Mouse (Mus musculus): ENCODE data around the gene Hmox1. TPM values are rescaled to one million over a fixed set of nuclear protein-coding genes. Genes with fewer than 3 reads are reported as not detected.
A peak's percentile ranks its signal among the peaks of the same experiment; 100 is the strongest.

Gene Hmox1
- polyA plus RNA-seq, 1 experiment from 2014 or later = 160 TPM

DNA sequence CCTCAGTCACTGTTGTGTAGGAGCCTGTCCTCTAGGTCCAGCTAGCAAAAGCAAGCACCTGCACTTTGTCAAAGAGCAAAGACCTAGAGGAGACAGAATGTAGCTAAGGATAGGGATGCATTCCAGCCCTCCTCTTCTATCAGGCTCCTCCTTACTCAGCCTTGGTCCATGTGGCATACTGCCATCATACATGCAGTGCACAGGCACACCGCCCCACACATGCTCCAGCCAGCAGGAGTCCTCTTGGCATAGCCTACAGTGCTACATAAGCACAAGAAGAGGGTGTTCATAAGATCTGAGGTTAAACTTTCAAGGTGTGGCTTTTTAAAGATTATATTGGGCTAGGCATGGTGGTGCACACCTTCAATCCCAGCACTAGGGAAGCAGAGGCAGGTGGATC is 18.5 kb upstream of the Hmox1 start:
- Histone ChIP-seq H3K4me1 (ENCODE audit: insufficient read depth) (no peaks in the 10 kb centered on the region; the same call in 1 of the 2 replicates), H3K4me2 (ENCODE audit: low read depth, low read length) (no peak overlapping the region), H3K36me3 (replicated peaks; ENCODE audit: insufficient read depth, low read length) (no peaks in the 10 kb centered on the region), H3K9me3 (ENCODE audit: low read length) (no peaks in the 10 kb centered on the region), H3K9ac (replicated peaks) (no peak overlapping the region), H3K4me3 (ENCODE audit: low read depth, low read length) (no peak overlapping the region), H3K27me3 (ENCODE audit: insufficient read depth, low read length) (no peaks in the 10 kb centered on the region), H3K27ac (ENCODE audit: low read depth) (no peak overlapping the region)
- ATAC-seq (no peak), DNase-seq (no peak)
- no peak for TF ChIP-seq EP300 (IDR thresholded peaks at IDR 0.05; ENCODE audit: low read depth)
- TF ChIP-seq CTCF (IDR thresholded peaks at IDR 0.05; ENCODE audit: low read depth) = no peak
- 86% methylated on average over 1 of the region's 1 CpGs for WGBS (ENCODE audit: insufficient replicate concordance)

DNA sequence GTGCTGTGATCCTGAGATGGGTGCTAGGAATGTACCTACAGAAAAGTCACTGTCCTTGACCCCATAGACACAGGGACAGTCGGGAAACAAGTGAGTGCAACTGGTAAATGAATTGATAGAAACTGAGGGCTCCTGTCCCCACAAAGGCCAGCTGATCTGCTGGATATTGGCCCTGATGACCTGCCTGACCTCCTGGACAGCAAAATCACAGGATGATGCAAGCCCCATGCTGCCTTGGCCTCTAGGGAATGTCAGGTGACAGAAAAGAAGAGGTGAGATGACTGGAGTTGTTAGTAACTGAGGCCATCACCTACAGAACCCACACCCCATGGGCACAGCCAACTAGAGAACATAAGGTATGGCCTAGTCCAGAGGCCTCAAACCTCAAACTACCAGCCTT is 15.2 kb upstream of the Hmox1 start:
- Histone ChIP-seq H3K27ac (ENCODE audit: low read depth) (no peak overlapping the region), H3K36me3 (replicated peaks; ENCODE audit: insufficient read depth, low read length) (no peaks in the 10 kb centered on the region), H3K9ac (replicated peaks) (no peak overlapping the region), H3K4me3 (ENCODE audit: low read depth, low read length) (no peak overlapping the region), H3K9me3 (ENCODE audit: low read length) (no peaks in the 10 kb centered on the region), H3K4me1 (ENCODE audit: insufficient read depth) (peaks cover 12% of the 10 kb centered on the region), H3K4me2 (ENCODE audit: low read depth, low read length) (no peak overlapping the region), H3K27me3 (ENCODE audit: insufficient read depth, low read length) (no peaks in the 10 kb centered on the region)
- no peak for DNase-seq
- peak; percentile 65 for ATAC-seq
- WGBS (ENCODE audit: insufficient replicate concordance) = 59% methylated on average over 1 of the region's 1 CpGs
- no peak for TF ChIP-seq CTCF (IDR thresholded peaks at IDR 0.05; ENCODE audit: low read depth)
- no peak for TF ChIP-seq EP300 (IDR thresholded peaks at IDR 0.05; ENCODE audit: low read depth)

DNA sequence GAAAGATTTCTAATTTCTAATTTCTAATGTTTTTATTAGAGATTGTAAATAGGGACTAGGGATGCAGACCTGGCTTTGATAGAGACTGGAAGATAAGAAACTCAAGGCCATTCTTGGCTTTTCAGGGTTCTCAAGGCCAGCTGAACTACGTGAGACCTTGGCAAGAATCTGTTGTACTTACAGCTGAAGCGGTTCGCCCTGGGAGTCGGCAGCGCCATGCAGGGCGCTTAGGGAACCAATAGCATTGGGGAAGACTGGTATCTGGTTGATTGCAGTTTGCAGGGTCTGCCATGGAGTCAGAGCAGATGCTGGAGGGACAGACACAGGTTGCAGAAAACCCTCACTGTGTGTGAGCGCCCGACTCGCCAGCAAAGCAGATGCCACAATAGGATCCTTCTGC is 14.6 kb upstream of the Hmox1 start:
- no peak for ATAC-seq
- DNase-seq = no peak

DNA sequence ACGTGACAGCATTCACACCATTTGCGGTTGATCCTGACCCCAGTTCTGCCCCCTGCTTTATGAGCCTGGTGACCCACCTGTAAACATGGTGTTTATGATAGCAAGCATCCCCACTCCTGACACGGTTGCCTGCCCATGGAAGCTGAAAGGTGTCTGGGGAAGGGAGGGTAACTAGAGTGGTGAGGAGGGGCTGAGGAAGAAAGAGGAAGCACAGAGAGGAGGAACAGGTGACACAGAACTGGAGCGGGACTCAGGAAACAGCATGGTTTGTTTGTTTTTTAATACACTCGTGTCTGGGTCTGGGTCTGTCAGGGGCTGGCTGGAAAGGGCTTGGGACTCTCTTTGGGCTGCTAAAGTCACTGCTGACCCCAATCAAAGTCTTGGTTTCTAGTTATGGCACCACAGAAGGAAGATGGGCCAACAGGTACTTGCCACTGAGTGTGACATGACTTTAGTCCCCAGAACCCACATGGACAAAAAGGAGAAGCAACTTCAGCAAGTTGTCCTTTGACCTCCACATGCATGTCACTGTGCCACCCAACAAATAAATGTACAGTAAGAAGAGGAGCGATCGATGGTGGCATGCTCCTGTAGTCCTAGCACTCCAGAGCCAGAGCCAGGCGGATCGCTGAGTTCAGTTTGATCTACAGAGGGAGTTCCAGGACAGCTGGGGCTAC is 11.9 kb upstream of the Hmox1 start:
- WGBS (ENCODE audit: insufficient replicate concordance) = 57% methylated on average over 9 of the region's 9 CpGs
- Histone ChIP-seq H3K9me3 (ENCODE audit: low read length) (no peaks in the 10 kb centered on the region), H3K27me3 (ENCODE audit: insufficient read depth, low read length) (no peaks in the 10 kb centered on the region), H3K4me2 (ENCODE audit: low read depth, low read length) (no peak overlapping the region), H3K4me1 (ENCODE audit: insufficient read depth) (peaks cover 37% of the 10 kb centered on the region), H3K9ac (replicated peaks) (no peak overlapping the region), H3K27ac (ENCODE audit: low read depth) (peak overlapping the region; percentile 1), H3K4me3 (ENCODE audit: low read depth, low read length) (no peak overlapping the region), H3K36me3 (replicated peaks; ENCODE audit: insufficient read depth, low read length) (no peaks in the 10 kb centered on the region)
- no peak for DNase-seq
- TF ChIP-seq EP300 (IDR thresholded peaks at IDR 0.05; ENCODE audit: low read depth) (no peak), CTCF (IDR thresholded peaks at IDR 0.05; ENCODE audit: low read depth) (no peak)
- no peak for ATAC-seq

More for the DNA sequence above, 14.6 kb upstream of the Hmox1 start:
- Histone ChIP-seq H3K27ac (ENCODE audit: low read depth) (no peak overlapping the region), H3K36me3 (replicated peaks; ENCODE audit: insufficient read depth, low read length) (no peaks in the 10 kb centered on the region), H3K9ac (replicated peaks) (no peak overlapping the region), H3K4me1 (ENCODE audit: insufficient read depth) (peaks cover 16% of the 10 kb centered on the region), H3K4me3 (ENCODE audit: low read depth, low read length) (no peak overlapping the region), H3K4me2 (ENCODE audit: low read depth, low read length) (no peak overlapping the region), H3K9me3 (ENCODE audit: low read length) (no peaks in the 10 kb centered on the region), H3K27me3 (ENCODE audit: insufficient read depth, low read length) (no peaks in the 10 kb centered on the region)
- TF ChIP-seq CTCF (IDR thresholded peaks at IDR 0.05; ENCODE audit: low read depth) = no peak
- 92% methylated on average over 9 of the region's 9 CpGs for WGBS (ENCODE audit: insufficient replicate concordance)

DNA sequence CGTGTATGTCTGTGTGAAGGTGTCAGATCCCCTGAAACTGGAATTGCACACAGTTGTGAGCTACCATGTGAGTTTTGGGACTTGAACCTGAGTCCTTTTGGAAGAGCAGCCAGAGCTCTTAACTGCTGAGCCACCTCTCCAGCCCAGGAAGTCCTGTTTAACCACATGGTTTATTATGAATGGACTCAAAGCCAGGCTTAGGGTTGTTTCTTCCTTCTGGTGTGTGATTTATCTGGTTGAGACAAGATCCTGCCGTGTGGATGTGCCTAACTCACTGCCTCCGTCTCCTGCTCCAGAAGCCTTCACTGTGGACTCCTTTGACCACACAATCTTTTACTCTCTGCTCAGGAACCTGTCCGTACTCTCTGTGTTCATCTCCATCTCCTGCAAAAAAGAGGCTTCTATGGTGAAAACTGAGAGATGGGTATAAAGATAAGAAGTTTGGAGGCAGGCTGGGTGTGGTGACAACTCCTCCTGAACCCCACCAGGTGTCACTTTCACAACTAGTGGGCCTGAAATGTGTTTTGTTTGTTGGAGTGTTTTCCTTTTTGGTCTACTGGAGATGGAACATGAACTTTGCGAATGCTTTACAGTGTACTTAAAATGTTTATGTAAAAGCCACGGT is 11.1 kb upstream of the Hmox1 start:
- no peak for ATAC-seq

DNA sequence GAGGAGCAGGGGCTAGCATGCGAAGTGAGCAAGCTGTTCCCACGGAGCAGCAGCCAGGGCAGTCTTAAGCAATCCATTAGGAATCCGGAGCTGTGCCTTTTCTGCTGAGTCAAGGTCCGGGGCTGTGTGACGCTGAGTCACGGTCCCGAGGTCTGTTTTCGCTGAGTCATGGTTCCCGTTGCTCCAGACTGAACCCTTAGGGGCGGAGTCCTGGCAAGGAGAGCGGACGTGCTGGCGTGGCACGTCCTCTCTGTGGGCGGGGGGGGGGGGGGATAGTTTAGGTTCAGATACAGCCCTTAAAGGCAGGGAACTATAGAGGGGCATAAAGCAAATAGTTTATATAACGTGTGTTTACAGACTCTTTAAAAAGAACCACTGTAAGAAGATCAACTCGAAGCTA is 9.6 kb upstream of the Hmox1 start:
- Histone ChIP-seq H3K9me3 (ENCODE audit: low read length) (no peaks in the 10 kb centered on the region), H3K4me2 (ENCODE audit: low read depth, low read length) (peak overlapping the region; percentile 71), H3K4me3 (ENCODE audit: low read depth, low read length) (peak overlapping the region; percentile 42), H3K27ac (ENCODE audit: low read depth) (peak overlapping the region; percentile 77), H3K27me3 (ENCODE audit: insufficient read depth, low read length) (no peaks in the 10 kb centered on the region), H3K9ac (replicated peaks) (peak overlapping the region; percentile 35; the same call in 1 of the 2 replicates), H3K36me3 (replicated peaks; ENCODE audit: insufficient read depth, low read length) (no peaks in the 10 kb centered on the region), H3K4me1 (ENCODE audit: insufficient read depth) (peaks cover 40% of the 10 kb centered on the region)
- 1% methylated on average over 16 of the region's 17 CpGs for WGBS (ENCODE audit: insufficient replicate concordance)
- TF ChIP-seq CTCF (IDR thresholded peaks at IDR 0.05; ENCODE audit: low read depth) (no peak), EP300 (IDR thresholded peaks at IDR 0.05; ENCODE audit: low read depth) (peak; percentile 93)
- DNase-seq = peak; percentile 95
- peak; percentile 95 for ATAC-seq

More for the DNA sequence above, 11.1 kb upstream of the Hmox1 start:
- no peaks in the 10 kb centered on the region for H3K27me3 ChIP-seq (ENCODE audit: insufficient read depth, low read length)
- peak overlapping the region; percentile 1; the same call in 1 of the 2 replicates for H3K27ac ChIP-seq (ENCODE audit: low read depth)
- H3K4me3 ChIP-seq (ENCODE audit: low read depth, low read length) = no peak overlapping the region
- 61% methylated on average over 6 of the region's 6 CpGs for WGBS (ENCODE audit: insufficient replicate concordance)
- peak overlapping the region; percentile 71; the same call in 1 of the 2 replicates for H3K4me2 ChIP-seq (ENCODE audit: low read depth, low read length)
- H3K9ac ChIP-seq (replicated peaks) = no peak overlapping the region
- H3K36me3 ChIP-seq (replicated peaks; ENCODE audit: insufficient read depth, low read length) = no peaks in the 10 kb centered on the region
- H3K9me3 ChIP-seq (ENCODE audit: low read length) = no peaks in the 10 kb centered on the region
- no peak for DNase-seq
- H3K4me1 ChIP-seq (ENCODE audit: insufficient read depth) = peaks cover 37% of the 10 kb centered on the region
- TF ChIP-seq EP300 (IDR thresholded peaks at IDR 0.05; ENCODE audit: low read depth) (no peak), CTCF (IDR thresholded peaks at IDR 0.05; ENCODE audit: low read depth) (no peak)

Data from liver, postnatal 0 days (tissue).